Mouse (Mus musculus) lung, embryonic 16.5 days (tissue): ENCODE data around the gene Gtf3c6. TPM values are rescaled to one million over a fixed set of nuclear protein-coding genes. Genes with fewer than 3 reads are reported as not detected.

Experiments
- ATAC-seq: fragments of 200-750 bp; cut with Nextera tagmentation; 2 replicates; pipeline ENCODE4 v1.8.0; 2017; ENCODE audit warnings: low read depth, mild to moderate bottlenecking, moderate library complexity
- H3K27ac ChIP-seq: fragments of 300-500 bp; sonication (generic); 2 replicates; pipeline ENCODE4 v1.5.1; 2014; ENCODE audit warnings: mild to moderate bottlenecking, control low read depth, low read length
- H3K27me3 ChIP-seq: fragments of 300-500 bp; sonication (generic); 2 replicates; pipeline ENCODE4 v1.6.1; 2014; ENCODE audit warnings: low read depth, low read length, mixed read lengths; ENCODE audit not compliant: control insufficient read depth, insufficient read depth
- H3K36me3 ChIP-seq: fragments of 300-500 bp; sonication (generic); 2 replicates; pipeline ENCODE4 v1.6.1; 2014; ENCODE audit warnings: low read length; ENCODE audit not compliant: control insufficient read depth, insufficient read depth
- H3K4me1 ChIP-seq: fragments of 300-500 bp; sonication (generic); replicated peaks from 2 replicates; pipeline ENCODE4 v1.6.1; 2014; ENCODE audit warnings: low read length, mixed read lengths; ENCODE audit not compliant: control insufficient read depth, insufficient read depth
- H3K4me2 ChIP-seq: fragments of 300-500 bp; sonication (generic); 2 replicates; pipeline ENCODE4 v1.6.1; 2014; ENCODE audit warnings: low read depth, low read length, control low read depth
- H3K4me3 ChIP-seq: fragments of 300-500 bp; sonication (generic); 2 replicates; pipeline ENCODE4 v1.5.1; 2014; ENCODE audit warnings: mild to moderate bottlenecking, low read length, control low read depth
- H3K9ac ChIP-seq: fragments of 300-500 bp; sonication (generic); 2 replicates; pipeline ENCODE4 v1.6.1; 2014; ENCODE audit warnings: low read length, control low read depth
- H3K9me3 ChIP-seq: fragments of 300-500 bp; sonication (generic); 2 replicates; pipeline ENCODE4 v1.6.1; 2016; ENCODE audit warnings: low read length; ENCODE audit not compliant: control insufficient read depth
- WGBS: fragments of 180-500 bp; shearing (Covaris S2); extraction: QIAGEN DNeasy Blood & Tissue Kit; methylation state at CpG from one replicate; pipeline ENCODE4 v1.1.7; 2014; 5-methylcytosine and 5-hydroxymethylcytosine counted together
- polyA plus RNA-seq: library from polyadenylated mRNA; unstranded; fragments of >200 nt; fragmentation: Nextera tagmentation; extraction: Ambion mirVana; gene quantifications from 2 replicates; pipeline ENCODE4 v1.2.1, GENCODE M21; 2015

Gene Gtf3c6
- polyA plus RNA-seq, 1 experiment from 2014 or later: 82.7 TPM

DNA sequence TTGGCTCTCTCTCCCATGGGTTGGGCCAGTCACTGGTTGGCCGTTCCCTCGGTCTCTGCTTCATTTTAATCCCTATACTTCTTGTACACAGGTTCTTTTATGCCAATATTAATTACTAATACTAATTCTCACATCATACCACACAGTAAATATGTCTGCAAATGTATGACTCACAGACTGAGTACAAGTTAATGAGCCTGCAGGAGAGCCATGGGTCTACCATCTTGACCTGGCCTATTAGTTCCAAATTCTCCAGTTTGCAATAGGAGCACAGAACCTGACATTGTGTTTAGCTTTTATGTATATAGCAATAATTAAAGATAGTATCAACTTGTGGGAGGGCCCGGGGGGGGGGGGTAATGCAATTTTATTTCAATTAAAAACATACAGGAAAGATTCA lies 27.1 kb upstream of the Gtf3c6 start:
- Histone ChIP-seq H3K27ac (no peak overlapping the region), H3K9me3 (no peaks in the 10 kb centered on the region), H3K4me1 (no peaks in the 10 kb centered on the region), H3K36me3 (peaks cover 12% of the 10 kb centered on the region), H3K27me3 (no peaks in the 10 kb centered on the region), H3K4me3 (no peak overlapping the region), H3K4me2 (no peak overlapping the region), H3K9ac (no peak overlapping the region)
- WGBS: 89% methylated on average over 3 of the region's 3 CpGs
- ATAC-seq: no peak

DNA sequence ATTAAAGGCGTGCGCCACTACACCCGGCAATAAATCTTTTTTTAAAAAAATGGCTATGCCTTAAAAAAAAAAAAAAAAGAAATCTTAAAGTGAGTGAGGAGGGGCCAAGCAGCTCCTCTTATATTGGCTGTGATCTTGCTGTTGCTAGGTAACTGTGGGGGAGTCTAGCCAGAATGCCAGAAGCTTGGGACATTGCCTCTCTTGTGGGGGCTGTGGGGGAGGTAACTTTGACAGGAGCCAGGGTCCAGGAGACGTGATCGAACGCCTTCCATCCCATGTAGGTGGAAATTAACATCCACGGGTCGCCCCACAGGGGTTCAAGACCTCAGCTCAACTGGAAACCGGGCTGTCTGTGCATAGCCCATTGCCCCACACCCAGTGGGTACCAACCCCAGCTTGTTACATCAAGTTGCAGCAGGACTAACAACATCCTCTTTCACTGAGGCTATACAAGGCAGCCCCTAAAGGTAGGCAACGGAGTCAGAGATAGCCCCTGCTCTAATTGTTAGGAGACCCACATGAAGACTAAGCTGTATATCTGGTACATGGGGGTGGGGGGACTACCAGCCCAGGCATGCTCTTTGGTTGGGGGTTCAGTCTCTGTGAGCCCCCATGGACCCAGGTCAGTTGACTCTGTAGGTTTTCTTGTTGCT lies 26.4 kb upstream of the Gtf3c6 start:
- Histone ChIP-seq H3K9me3 (no peaks in the 10 kb centered on the region), H3K27me3 (no peaks in the 10 kb centered on the region), H3K27ac (no peak overlapping the region), H3K36me3 (peaks cover 10% of the 10 kb centered on the region), H3K9ac (no peak overlapping the region), H3K4me3 (no peak overlapping the region), H3K4me1 (no peaks in the 10 kb centered on the region), H3K4me2 (no peak overlapping the region)
- ATAC-seq: no peak
- WGBS: 85% methylated on average over 10 of the region's 10 CpGs

DNA sequence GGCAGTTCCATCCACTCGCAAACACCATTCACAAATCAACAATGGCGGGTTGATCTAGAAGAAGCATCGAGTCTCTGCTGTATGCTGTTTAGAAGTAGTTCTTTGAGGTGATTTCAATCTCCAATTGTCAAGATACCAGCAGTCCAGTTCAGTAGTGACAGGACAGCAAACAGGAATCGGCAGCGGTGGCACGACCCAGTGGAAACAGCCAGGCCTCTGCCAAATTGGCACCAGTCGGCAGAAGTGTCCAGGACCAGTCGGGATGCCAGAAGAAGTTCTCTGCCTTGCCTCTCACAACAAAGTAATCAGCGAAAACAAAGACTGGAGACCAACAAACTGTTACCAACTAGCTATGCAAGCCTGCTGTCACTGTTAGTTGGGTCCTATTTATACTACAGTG lies 25.7 kb upstream of the Gtf3c6 start:
- H3K4me2 ChIP-seq: no peak overlapping the region
- no peaks in the 10 kb centered on the region for H3K4me1 ChIP-seq
- WGBS: 91% methylated on average over 9 of the region's 9 CpGs
- ATAC-seq: no peak
- no peak overlapping the region for H3K27ac ChIP-seq
- peaks cover 10% of the 10 kb centered on the region for H3K36me3 ChIP-seq
- no peaks in the 10 kb centered on the region for H3K9me3 ChIP-seq
- H3K4me3 ChIP-seq: no peak overlapping the region
- H3K9ac ChIP-seq: no peak overlapping the region
- H3K27me3 ChIP-seq: no peaks in the 10 kb centered on the region

DNA sequence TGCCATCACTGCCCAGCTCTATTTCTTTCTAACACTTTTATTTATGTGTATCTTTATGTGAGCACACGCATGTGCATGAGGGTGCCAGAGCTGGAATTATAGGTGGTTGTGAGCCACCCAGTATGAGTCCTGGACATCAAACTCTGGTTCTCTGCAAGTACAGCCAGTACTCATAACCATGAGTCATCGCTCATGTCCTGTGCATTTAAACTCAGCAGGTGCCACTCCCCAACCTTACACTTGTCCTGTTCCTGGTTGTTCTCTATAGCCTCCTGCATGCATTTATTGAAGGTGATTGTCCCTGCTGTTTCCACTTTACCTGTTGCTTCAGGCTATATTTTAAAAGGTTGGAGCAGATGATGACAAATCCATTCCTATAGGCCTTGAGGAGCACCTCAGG lies 23.7 kb upstream of the Gtf3c6 start:
- Histone ChIP-seq H3K4me3 (no peak overlapping the region), H3K27me3 (no peaks in the 10 kb centered on the region), H3K9ac (no peak overlapping the region), H3K36me3 (peaks cover 8% of the 10 kb centered on the region), H3K4me1 (no peaks in the 10 kb centered on the region; the same call in 1 of the 2 replicates), H3K9me3 (no peaks in the 10 kb centered on the region), H3K4me2 (no peak overlapping the region), H3K27ac (no peak overlapping the region)
- WGBS: 91% methylated on average over 2 of the region's 2 CpGs
- ATAC-seq: no peak

DNA sequence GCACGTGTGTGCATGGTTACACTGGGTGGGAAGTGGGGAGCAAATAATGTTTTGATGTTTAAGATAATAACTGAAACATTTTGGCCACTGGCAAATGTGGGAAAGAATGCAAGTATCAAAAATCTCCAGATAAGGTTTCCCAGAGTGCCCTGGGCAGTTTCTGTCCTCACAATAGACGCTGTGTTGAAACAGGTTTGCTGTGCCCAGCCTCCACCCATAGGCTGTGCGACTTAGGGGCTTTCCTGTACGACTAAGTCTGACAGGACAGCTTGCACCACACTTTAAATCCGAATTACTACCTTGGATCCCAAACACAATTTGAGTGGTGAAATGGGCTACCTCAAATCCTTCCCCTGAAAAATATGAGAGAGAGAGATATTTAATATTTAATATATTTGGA lies 20.4 kb upstream of the Gtf3c6 start:
- Histone ChIP-seq H3K4me2 (no peak overlapping the region), H3K27me3 (no peaks in the 10 kb centered on the region), H3K9me3 (no peaks in the 10 kb centered on the region), H3K27ac (no peak overlapping the region; the same call in 1 of the 2 replicates), H3K4me3 (no peak overlapping the region), H3K36me3 (no peaks in the 10 kb centered on the region), H3K9ac (no peak overlapping the region), H3K4me1 (no peaks in the 10 kb centered on the region; the same call in 1 of the 2 replicates)
- WGBS: 39% methylated on average over 5 of the region's 5 CpGs
- ATAC-seq: peak; percentile 65; the same call in 1 of the 2 replicates

DNA sequence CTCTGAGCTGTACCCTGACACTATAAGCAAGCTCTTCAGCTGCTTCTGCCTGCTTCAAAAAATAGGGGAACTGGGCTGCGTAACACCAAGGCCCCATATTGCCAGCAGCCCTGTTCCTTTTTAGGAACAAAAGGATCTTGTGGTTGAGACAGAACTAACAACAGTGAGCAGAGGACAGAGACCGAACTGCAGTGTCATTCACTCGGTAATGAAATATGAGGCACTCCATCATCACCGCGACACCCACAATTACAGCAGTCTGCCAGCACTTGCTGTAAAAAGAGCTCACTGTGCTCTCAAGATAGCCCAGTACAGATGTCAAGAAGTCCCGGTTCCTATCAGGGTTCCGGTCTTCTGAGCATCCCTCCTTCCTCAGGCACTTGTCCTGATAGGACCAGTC lies 18.1 kb upstream of the Gtf3c6 start:
- Histone ChIP-seq H3K36me3 (no peaks in the 10 kb centered on the region), H3K27me3 (no peaks in the 10 kb centered on the region), H3K27ac (no peak overlapping the region), H3K4me1 (no peaks in the 10 kb centered on the region; the same call in 1 of the 2 replicates), H3K9me3 (no peaks in the 10 kb centered on the region), H3K4me3 (no peak overlapping the region), H3K4me2 (no peak overlapping the region), H3K9ac (no peak overlapping the region)
- WGBS: 54% methylated on average over 7 of the region's 7 CpGs
- ATAC-seq: no peak

DNA sequence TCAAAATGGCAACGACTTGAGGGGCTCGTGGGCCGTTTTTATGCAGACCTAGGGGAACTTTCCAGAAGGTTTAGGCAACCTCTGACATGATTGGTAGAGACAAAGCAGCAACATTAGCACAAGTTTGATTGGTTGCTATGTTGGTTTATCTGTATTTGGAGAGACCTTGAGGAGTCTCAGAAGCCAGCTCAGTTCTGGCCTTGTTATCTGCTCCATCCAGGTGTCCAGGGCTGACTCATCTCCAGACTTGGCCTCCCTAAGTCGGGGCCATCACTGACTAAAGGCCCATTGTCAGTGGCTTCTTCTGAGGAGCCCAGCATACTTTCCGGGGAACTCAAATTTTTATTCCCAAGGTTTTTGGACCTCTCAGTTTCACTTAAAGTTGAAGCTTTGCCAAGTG lies 16.0 kb upstream of the Gtf3c6 start:
- Histone ChIP-seq H3K4me1 (no peaks in the 10 kb centered on the region; the same call in 1 of the 2 replicates), H3K4me2 (no peak overlapping the region), H3K9me3 (no peaks in the 10 kb centered on the region), H3K27me3 (no peaks in the 10 kb centered on the region), H3K4me3 (no peak overlapping the region), H3K36me3 (no peaks in the 10 kb centered on the region), H3K9ac (no peak overlapping the region), H3K27ac (no peak overlapping the region)
- ATAC-seq: no peak
- WGBS: 68% methylated on average over 5 of the region's 5 CpGs

DNA sequence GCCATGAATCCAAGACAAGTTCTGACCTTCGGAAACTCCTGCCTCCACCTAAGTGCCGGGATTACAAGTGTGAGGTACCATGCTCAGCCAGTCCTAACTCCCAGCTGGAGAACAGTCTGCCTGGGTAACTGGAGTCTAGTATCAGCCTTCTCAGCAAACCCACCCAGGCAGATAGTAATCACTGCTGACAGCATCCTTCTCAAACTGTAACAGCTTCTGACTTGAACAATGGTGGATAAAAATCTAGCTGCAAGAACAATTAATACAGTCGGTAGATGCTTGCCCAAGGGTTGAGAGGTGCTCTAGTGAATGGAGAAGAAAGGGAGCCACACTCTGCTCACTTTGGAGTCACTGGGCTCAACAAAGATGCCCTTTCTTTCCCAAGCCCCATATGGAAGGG lies 13.3 kb upstream of the Gtf3c6 start:
- ATAC-seq: no peak
- no peaks in the 10 kb centered on the region for H3K27me3 ChIP-seq

DNA sequence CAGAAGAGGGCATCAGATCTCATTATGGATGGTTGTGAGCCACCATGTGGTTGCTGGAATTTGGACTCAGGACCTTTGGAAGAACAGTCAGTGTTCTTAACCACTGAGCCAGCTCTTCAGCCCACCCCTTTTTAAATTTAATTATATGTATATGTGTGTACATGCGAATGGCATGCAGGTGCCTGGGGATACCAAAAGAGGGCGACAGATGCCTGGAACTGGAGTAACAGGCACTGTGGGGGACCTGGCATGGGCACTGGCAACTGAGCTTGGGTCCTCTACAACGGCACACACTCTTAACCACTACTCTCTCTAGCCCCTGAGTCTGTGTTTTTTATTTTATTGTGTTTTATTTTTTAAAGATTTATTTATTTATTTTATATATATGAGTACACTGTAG lies 7.0 kb upstream of the Gtf3c6 start:
- H3K27ac ChIP-seq: no peak overlapping the region
- no peaks in the 10 kb centered on the region for H3K36me3 ChIP-seq
- 81% methylated on average over 3 of the region's 3 CpGs for WGBS
- H3K4me1 ChIP-seq: no peaks in the 10 kb centered on the region
- no peak overlapping the region for H3K4me3 ChIP-seq
- H3K9ac ChIP-seq: no peak overlapping the region
- no peaks in the 10 kb centered on the region for H3K9me3 ChIP-seq
- no peak overlapping the region for H3K4me2 ChIP-seq
- ATAC-seq: no peak
- no peaks in the 10 kb centered on the region for H3K27me3 ChIP-seq

More for the DNA sequence above, 13.3 kb upstream of the Gtf3c6 start:
- no peaks in the 10 kb centered on the region for H3K36me3 ChIP-seq
- H3K9ac ChIP-seq: no peak overlapping the region
- H3K4me1 ChIP-seq: no peaks in the 10 kb centered on the region
- no peak overlapping the region for H3K4me2 ChIP-seq
- H3K9me3 ChIP-seq: no peaks in the 10 kb centered on the region
- no peak overlapping the region for H3K4me3 ChIP-seq
- WGBS: 84% methylated on average over 3 of the region's 3 CpGs
- H3K27ac ChIP-seq: no peak overlapping the region

DNA sequence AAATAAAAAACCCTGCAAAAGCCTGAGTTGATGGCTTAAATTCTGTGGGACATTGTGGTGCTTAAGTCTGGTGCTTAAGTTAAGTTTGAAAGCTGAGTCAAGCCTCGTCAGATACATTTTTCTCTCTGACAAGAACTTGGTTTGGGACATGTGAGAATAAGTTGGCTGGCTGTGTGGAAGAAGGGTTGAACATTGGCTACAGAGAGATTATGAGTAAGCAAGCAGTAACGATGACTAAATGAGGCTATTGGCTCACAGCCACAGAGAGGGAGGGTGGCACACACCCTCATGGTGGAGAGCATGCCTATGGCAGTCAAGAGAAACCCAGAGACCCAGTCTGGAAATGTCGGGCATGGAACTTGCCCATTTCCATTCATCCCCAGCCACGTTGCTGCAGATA lies 5.8 kb upstream of the Gtf3c6 start:
- ATAC-seq: no peak
- Histone ChIP-seq H3K9me3 (no peaks in the 10 kb centered on the region), H3K4me3 (no peak overlapping the region), H3K4me1 (no peaks in the 10 kb centered on the region), H3K4me2 (no peak overlapping the region), H3K27me3 (no peaks in the 10 kb centered on the region), H3K36me3 (no peaks in the 10 kb centered on the region), H3K9ac (no peak overlapping the region), H3K27ac (no peak overlapping the region)
- WGBS: 80% methylated on average over 4 of the region's 4 CpGs
